Mouse (Mus musculus) adrenal gland, postnatal 14 days (tissue): Measurements from ENCODE around the gene Lrrc58. TPM values are rescaled to one million over a fixed set of nuclear protein-coding genes. Genes with fewer than 3 reads are reported as not detected.
A peak's percentile ranks its signal among the peaks of the same experiment; 100 is the strongest.

Source experiments
- DNase-seq: peaks from one replicate; pipeline ENCODE4 v3.0.0; 2021; ENCODE audit warnings: mixed read lengths
- long read RNA-seq, 2 experiments: library from polyadenylated mRNA; stranded (forward); transcript quantifications; one replicate each; pipeline ENCODE4 v2.0.0; 2021
- total RNA-seq: library from RNA; stranded (reverse); gene quantifications from 2 replicates; pipeline ENCODE4 v1.2.3, GENCODE M21; 2021

The Lrrc58 gene
- 253 and 277 TPM in 2 replicates for total RNA-seq
- long read RNA-seq, experiment 1, full-length matches to known transcripts, result 9 of 22 reads
- long read RNA-seq, experiment 1, partial matches to known transcripts, result 0 of 22 reads
- long read RNA-seq, experiment 1, other reads (novel, unspliced or antisense), result 13 of 22 reads
- long read RNA-seq, experiment 2, full-length matches to known transcripts, result 7 of 26 reads
- long read RNA-seq, experiment 2, partial matches to known transcripts, result 0 of 26 reads
- long read RNA-seq, experiment 2, other reads (novel, unspliced or antisense), result 19 of 26 reads

DNA sequence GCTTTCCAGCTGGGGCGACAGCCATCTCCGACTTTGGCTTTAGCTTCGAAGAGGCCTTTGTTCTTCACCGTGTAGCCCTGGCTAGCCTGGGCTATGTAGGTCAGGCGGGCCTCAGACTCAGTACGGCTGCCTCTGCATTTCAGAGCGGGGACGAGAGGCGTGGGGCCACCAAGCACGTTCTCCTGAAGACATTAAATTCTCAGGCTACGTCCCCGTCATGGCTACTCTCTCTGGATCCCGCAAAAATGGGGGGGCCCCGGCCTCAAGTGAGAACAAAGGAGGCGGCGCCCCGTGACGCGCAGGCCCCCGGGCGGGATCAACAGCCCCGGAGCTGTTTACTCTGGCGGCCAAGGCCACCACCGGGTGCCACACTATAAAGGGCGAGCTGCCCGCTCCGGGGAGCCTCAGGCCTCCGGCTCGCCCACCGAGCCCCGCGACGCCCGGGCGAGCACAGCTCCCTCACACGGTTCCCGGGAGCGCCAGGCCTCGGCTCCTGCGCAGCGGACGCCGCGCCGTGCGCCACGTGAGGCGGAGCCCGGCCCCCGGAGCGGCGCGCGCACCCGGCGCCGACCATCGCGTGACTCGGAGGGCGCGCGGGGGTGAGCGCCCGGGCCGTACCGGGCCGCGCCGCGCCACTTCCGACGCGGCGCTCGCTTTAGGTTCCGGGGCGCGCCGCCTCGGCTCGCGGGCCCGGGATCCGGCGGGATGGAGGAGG is at the start of gene Lrrc58:
Lrrc58 (plus strand) TSS at position 599 of the 715 bp plus-strand sequence.
- peak; percentile 92 for DNase-seq

DNA sequence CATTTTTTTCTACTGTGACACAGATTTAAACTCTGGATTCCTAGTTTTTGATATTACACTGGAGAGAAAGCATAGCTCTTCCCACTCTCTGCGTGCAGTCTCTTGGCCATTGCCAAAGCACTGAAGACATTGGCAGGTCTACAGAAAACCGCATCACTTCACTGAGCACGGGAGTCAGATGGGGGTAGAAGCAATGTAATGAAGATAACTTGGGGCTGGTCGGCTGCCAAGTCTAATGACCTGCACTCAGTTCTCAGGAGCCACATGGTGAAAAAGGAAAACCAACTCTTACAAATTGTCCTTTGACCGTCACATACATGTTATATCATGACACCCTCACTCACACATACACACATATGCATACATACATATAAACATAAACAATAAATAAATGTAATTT is 44.2 kb upstream of the Lrrc58 start:
- no peak for DNase-seq

- DNase-seq, result no peak
These were observed 43.2 kb upstream of the Lrrc58 start for GRCm38 (mm10) chr16:37824778-37825505.

DNA sequence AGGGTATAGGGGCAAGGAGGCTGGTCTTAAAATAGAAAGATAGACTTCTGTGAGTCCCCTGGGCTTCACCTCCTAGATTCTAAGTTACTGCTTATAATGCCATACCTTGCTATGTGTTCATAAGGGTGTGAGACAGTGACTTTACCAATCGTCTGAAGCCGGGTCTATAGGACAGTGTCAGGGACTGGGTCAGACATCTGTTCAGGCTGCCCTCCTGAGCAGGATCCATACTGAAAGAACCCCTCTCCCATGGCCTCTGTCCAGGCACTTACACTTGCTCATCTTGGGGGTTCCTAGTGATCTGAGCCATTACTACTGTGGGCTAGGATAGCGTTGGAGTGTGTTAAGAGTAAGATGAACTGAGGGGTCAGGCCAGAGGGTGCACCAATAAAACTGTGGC is 41.9 kb upstream of the Lrrc58 start:
- no peak for DNase-seq

- DNase-seq, result no peak
These were observed 37.1 kb upstream of the Lrrc58 start for GRCm38 (mm10) chr16:37831041-37831440.

DNA sequence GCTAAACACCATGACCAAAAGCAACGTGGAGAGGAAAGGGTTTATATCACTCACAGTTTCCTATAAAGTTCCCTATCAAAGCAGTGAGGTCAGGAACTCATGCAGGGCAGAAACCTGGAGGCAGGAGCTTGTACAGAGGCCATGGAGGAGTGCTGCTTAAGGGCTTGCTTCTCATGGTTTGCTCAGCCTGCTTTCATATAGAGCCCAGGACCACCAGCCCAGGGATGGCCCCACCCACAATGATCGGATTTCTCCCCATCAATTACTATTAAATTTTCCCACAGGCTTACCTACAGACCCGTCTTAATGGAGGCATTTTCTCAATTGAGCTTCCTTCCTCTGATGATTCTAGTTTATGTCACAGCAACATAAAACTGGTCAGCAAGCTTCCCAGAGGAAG is 30.6 kb upstream of the Lrrc58 start:
- no peak for DNase-seq

- DNase-seq, result no peak
These were observed 25.8 kb upstream of the Lrrc58 start for GRCm38 (mm10) chr16:37842439-37842838.

GRCm38 (mm10) chr16:37843740-37844139 is 24.4 kb upstream of the Lrrc58 start:
- no peak for DNase-seq

DNA sequence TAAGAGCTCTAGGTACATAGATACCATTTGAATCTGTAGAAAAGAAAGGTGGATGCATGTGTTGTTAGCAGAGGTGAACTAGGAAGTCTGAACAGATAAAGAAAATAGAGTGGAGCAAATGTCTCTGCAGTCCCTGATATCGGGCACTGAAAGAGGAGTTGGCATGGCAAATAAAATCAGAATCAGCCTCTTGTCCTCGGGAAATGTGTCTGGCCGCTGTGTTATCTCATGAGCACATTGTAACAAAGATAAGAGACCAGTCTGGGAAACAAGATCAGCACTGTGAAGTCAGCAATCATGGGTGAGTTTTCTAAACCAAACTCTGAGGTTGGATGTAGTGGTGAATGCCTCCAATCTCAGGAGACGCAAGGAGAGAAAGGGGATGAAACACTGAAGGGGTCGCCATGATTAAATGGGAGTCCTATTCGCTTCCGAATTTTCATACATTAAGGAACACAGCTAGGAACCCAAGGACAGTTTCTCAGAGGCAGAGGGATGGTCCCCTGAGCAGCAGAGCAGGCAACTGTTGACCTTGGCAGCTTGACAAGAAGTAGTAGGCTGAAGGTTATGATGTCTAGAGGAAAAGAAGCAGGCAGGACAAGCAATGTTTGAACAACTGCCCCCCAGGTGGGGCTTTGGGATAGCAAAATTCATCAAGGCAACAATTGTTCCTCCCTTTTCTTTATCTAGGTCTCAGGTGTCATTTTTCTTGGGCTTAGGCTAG is 22.8 kb upstream of the Lrrc58 start:
- DNase-seq, result peak; percentile 58

- no peak for DNase-seq
These were observed 21.1 kb upstream of the Lrrc58 start for GRCm38 (mm10) chr16:37847081-37847480.

- peak; percentile 51 for DNase-seq
These were observed 16.8 kb upstream of the Lrrc58 start for GRCm38 (mm10) chr16:37851366-37851765.

DNA sequence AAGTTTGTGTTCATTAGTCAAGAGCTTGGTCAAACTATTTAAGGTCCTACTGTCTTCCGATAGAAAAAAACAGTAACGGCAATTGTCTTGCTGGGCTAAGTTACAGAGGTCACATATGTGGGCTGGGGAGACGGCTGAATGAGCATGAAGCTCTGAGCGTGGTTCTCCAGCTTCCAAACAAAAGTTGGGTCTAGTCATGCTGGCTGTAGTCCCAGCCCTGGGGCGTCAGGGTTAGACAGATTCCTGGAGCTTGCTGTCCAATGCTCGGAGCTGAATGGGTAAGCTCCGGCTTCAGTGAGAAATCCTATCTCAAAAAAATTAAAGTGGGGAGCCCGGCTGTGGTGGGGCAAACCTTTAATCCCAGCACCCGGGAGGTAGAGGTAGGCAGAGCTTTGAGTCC is 14.9 kb upstream of the Lrrc58 start:
- DNase-seq, result peak; percentile 26

- DNase-seq, result no peak
These were observed 14.1 kb upstream of the Lrrc58 start for GRCm38 (mm10) chr16:37854054-37854453.

DNA sequence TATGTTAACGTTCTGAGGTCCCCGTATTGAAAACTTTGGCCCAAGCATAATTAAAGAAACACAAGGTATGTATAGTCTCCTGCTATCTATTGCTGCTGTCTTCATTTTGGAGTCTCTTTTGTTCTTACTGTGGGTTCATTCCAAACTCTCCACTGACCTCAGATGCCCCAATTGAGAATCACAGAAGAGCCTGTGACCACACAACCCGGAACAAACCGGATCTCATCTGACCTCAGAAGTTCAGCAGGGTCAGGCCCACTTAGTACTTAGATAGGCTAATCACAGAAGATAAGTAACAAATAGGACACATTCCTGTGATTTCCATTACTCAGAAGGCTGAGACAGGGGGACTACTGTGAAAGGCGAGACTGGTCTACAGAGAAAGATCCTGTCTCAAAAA is 13.6 kb upstream of the Lrrc58 start:
- DNase-seq, result no peak

DNA sequence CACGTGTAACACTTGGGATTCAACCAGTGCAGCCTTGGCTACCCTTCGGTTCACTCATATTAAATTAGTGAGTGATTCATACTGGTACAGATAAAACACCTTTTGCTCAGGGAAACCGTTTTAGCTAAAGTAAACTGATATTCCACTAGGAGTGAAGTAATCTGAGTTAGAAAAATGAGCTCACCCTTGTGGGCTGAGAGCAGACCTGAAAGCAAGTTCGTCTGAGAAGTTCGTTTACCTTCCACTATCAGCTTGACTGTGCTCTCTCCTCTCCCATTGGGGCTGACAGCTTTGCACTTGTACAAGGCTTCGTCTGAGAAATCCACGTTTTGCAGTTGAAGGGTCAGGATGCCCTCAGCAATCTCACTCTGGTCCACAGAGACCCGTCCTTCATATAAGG is 12.6 kb upstream of the Lrrc58 start:
- no peak for DNase-seq

DNA sequence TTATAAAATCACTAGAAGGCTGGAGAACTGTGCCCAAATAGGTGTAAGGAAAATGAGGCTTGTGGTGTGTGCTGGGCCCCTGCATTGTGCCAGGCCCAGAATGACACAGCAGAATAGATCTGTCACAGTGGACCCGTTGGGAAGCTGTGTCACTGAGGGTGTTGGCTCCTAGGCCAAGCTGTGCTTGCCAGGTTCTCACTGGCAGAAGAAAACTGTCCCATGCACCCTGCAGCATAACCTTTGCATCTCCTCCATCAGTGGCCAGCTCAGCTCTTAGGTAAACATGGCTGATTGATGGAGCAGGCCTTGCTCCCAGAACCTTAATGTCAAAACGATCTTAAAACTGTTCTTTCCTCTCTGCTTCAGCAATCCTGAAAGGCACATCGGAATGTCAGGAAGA is 11.9 kb upstream of the Lrrc58 start:
- DNase-seq, result no peak

DNA sequence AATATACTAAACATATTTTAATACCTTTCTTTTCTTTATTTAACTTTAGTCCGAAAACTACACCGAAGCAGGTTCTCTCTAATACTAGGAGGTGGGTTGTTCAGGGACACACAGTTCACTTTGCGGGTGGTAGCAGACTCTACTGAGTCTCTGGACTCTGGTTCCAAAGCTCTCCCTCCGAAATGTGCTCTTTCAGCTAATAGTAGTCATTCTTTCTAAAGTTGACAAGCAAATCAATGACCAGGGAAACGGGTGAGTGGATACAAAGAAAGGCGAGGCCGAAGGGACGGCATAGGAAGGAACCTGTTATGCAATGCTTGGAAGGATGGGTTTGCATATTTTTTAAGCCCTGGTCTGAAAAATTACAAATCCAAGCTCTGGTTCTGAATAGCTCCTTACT is 10.7 kb upstream of the Lrrc58 start:
- no peak for DNase-seq

DNA sequence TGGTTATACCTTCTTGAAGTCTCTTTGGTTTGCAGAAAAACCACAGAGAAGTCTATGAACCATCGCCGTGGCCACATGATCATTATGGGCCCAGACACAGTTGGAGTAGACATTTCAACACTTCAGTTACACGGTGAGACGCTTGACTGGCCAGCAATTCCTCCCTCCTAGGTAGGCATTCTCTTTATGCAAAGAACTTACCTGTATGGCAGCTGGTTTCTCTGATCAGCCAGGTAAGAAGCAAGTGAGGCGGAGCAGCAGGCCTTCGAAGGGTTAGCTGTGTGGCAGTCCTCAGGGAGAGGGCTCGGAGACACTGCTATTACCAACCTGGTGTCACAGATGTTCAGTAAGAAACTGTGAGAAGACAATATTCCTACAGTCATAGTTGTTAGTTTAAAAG is 8.0 kb upstream of the Lrrc58 start:
- DNase-seq, result no peak

- no peak for DNase-seq
These were observed 7.2 kb upstream of the Lrrc58 start, which contains the start of gene Gm36028 for GRCm38 (mm10) chr16:37861029-37861428. Gm36028 (minus strand) TSS chr16:37861146.

DNA sequence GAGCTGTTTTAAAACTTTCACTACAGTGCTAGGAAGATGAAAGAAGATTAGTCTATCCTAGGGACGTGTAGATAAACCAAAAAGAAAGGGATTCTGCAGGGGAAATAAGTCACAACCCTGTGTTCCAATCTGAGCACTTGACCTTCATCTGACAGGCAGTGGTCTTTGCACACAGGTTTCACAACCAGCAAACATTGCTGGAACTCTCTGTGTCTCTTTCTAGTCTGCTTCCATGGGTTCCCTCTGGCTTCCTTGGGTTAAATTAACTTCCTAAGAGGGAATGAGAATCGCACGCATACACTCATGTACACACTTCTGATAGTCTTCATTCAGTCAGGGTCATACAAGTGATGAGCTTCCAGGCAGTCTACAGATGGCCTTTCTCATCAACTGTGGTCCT is 4.3 kb upstream of the Lrrc58 start:
- DNase-seq, result no peak

GRCm38 (mm10) chr16:37865841-37866240 is 2.3 kb upstream of the Lrrc58 start:
- no peak for DNase-seq
